Mouse (Mus musculus): ENCODE results near the gene Insr. TPM values are rescaled to one million over a fixed set of nuclear protein-coding genes. Genes with fewer than 3 reads are reported as not detected.

The Insr gene
- polyA plus RNA-seq, 1 experiment from 2014 or later = 53.4 TPM

GRCm38 (mm10) chr8:3279721-3280077 is 282 bp upstream of the Insr start:
- Histone ChIP-seq H3K27ac (ENCODE audit: low read depth, low read length) (no peak overlapping the region; the same call in 1 of the 2 replicates), H3K9me3 (ENCODE audit: control insufficient read depth, low read length) (no peaks in the 10 kb centered on the region)
- 1% methylated on average over 18 of the region's 18 CpGs for WGBS

GRCm38 (mm10) chr8:3278181-3278820 is 1.1 kb downstream of the Insr start:
- Histone ChIP-seq H3K9me3 (ENCODE audit: control insufficient read depth, low read length) (no peaks in the 10 kb centered on the region), H3K9ac (ENCODE audit: low read depth, low read length) (peak overlapping the region; percentile 88)
- ATAC-seq = peak; percentile 3; the same call in 1 of the 2 replicates

More at GRCm38 (mm10) chr8:3279721-3280077, 282 bp upstream of the Insr start:
- Histone ChIP-seq H3K4me2 (ENCODE audit: low read length) (peak overlapping the region; percentile 87), H3K9ac (ENCODE audit: low read depth, low read length) (peak overlapping the region; percentile 88), H3K4me1 (ENCODE audit: control insufficient read depth, insufficient read depth, low read depth, low read length) (peaks cover 22% of the 10 kb centered on the region), H3K36me3 (ENCODE audit: control insufficient read depth, insufficient read depth, low read length) (no peaks in the 10 kb centered on the region), H3K27me3 (replicated peaks; ENCODE audit: control insufficient read depth, insufficient read depth, low read length) (no peaks in the 10 kb centered on the region), H3K4me3 (ENCODE audit: low read length) (peak overlapping the region; percentile 97)
- peak; percentile 58; the same call in 1 of the 2 replicates for ATAC-seq

GRCm38 (mm10) chr8:3277266-3277665 is 2.2 kb downstream of the Insr start:
- H3K4me1 ChIP-seq (ENCODE audit: control insufficient read depth, insufficient read depth, low read depth, low read length) = peaks cover 22% of the 10 kb centered on the region
- no peaks in the 10 kb centered on the region for H3K36me3 ChIP-seq (ENCODE audit: control insufficient read depth, insufficient read depth, low read length)
- no peak overlapping the region for H3K9ac ChIP-seq (ENCODE audit: low read depth, low read length)
- no peak overlapping the region for H3K4me3 ChIP-seq (ENCODE audit: low read length)
- H3K9me3 ChIP-seq (ENCODE audit: control insufficient read depth, low read length) = no peaks in the 10 kb centered on the region
- WGBS = 98% methylated on average over 9 of the region's 9 CpGs
- peak overlapping the region; percentile 87 for H3K4me2 ChIP-seq (ENCODE audit: low read length)
- no peaks in the 10 kb centered on the region for H3K27me3 ChIP-seq (replicated peaks; ENCODE audit: control insufficient read depth, insufficient read depth, low read length)
- no peak overlapping the region for H3K27ac ChIP-seq (ENCODE audit: low read depth, low read length)
- ATAC-seq = no peak

More at GRCm38 (mm10) chr8:3278181-3278820, 1.1 kb downstream of the Insr start:
- 39% methylated on average over 15 of the region's 15 CpGs for WGBS
- Histone ChIP-seq H3K4me1 (ENCODE audit: control insufficient read depth, insufficient read depth, low read depth, low read length) (peaks cover 22% of the 10 kb centered on the region), H3K4me2 (ENCODE audit: low read length) (peak overlapping the region; percentile 87), H3K36me3 (ENCODE audit: control insufficient read depth, insufficient read depth, low read length) (no peaks in the 10 kb centered on the region), H3K27me3 (replicated peaks; ENCODE audit: control insufficient read depth, insufficient read depth, low read length) (no peaks in the 10 kb centered on the region), H3K27ac (ENCODE audit: low read depth, low read length) (no peak overlapping the region), H3K4me3 (ENCODE audit: low read length) (peak overlapping the region; percentile 97)

GRCm38 (mm10) chr8:3276009-3276408 is 3.4 kb downstream of the Insr start:
- H3K9ac ChIP-seq (ENCODE audit: low read depth, low read length) = no peak overlapping the region
- H3K4me1 ChIP-seq (ENCODE audit: control insufficient read depth, insufficient read depth, low read depth, low read length) = peaks cover 22% of the 10 kb centered on the region
- no peaks in the 10 kb centered on the region for H3K27me3 ChIP-seq (replicated peaks; ENCODE audit: control insufficient read depth, insufficient read depth, low read length)
- no peak for ATAC-seq
- H3K9me3 ChIP-seq (ENCODE audit: control insufficient read depth, low read length) = no peaks in the 10 kb centered on the region
- 96% methylated on average over 8 of the region's 8 CpGs for WGBS
- H3K27ac ChIP-seq (ENCODE audit: low read depth, low read length) = no peak overlapping the region
- H3K4me2 ChIP-seq (ENCODE audit: low read length) = no peak overlapping the region
- H3K4me3 ChIP-seq (ENCODE audit: low read length) = no peak overlapping the region
- no peaks in the 10 kb centered on the region for H3K36me3 ChIP-seq (ENCODE audit: control insufficient read depth, insufficient read depth, low read length)

- no peak for ATAC-seq
- Histone ChIP-seq H3K4me3 (ENCODE audit: low read length) (no peak overlapping the region), H3K9ac (ENCODE audit: low read depth, low read length) (no peak overlapping the region), H3K27ac (ENCODE audit: low read depth, low read length) (no peak overlapping the region), H3K4me2 (ENCODE audit: low read length) (no peak overlapping the region), H3K36me3 (ENCODE audit: control insufficient read depth, insufficient read depth, low read length) (no peaks in the 10 kb centered on the region), H3K4me1 (ENCODE audit: control insufficient read depth, insufficient read depth, low read depth, low read length) (peaks cover 20% of the 10 kb centered on the region), H3K9me3 (ENCODE audit: control insufficient read depth, low read length) (no peaks in the 10 kb centered on the region), H3K27me3 (replicated peaks; ENCODE audit: control insufficient read depth, insufficient read depth, low read length) (no peaks in the 10 kb centered on the region)
- 80% methylated on average over 5 of the region's 5 CpGs for WGBS
Measured at GRCm38 (mm10) chr8:3275189-3275588, 4.2 kb downstream of the Insr start.

GRCm38 (mm10) chr8:3273799-3274198 is 5.6 kb downstream of the Insr start:
- peaks cover 17% of the 10 kb centered on the region for H3K4me1 ChIP-seq (ENCODE audit: control insufficient read depth, insufficient read depth, low read depth, low read length)
- H3K36me3 ChIP-seq (ENCODE audit: control insufficient read depth, insufficient read depth, low read length) = no peaks in the 10 kb centered on the region
- no peak for ATAC-seq
- no peak overlapping the region for H3K4me3 ChIP-seq (ENCODE audit: low read length)
- no peak overlapping the region for H3K9ac ChIP-seq (ENCODE audit: low read depth, low read length)
- H3K9me3 ChIP-seq (ENCODE audit: control insufficient read depth, low read length) = no peaks in the 10 kb centered on the region
- H3K4me2 ChIP-seq (ENCODE audit: low read length) = no peak overlapping the region
- no peak overlapping the region for H3K27ac ChIP-seq (ENCODE audit: low read depth, low read length)
- 92% methylated on average over 3 of the region's 3 CpGs for WGBS
- H3K27me3 ChIP-seq (replicated peaks; ENCODE audit: control insufficient read depth, insufficient read depth, low read length) = no peaks in the 10 kb centered on the region

- Histone ChIP-seq H3K4me3 (ENCODE audit: low read length) (no peak overlapping the region), H3K36me3 (ENCODE audit: control insufficient read depth, insufficient read depth, low read length) (peaks cover 4% of the 10 kb centered on the region; the same call in 1 of the 2 replicates), H3K27me3 (replicated peaks; ENCODE audit: control insufficient read depth, insufficient read depth, low read length) (no peaks in the 10 kb centered on the region), H3K9ac (ENCODE audit: low read depth, low read length) (no peak overlapping the region), H3K9me3 (ENCODE audit: control insufficient read depth, low read length) (no peaks in the 10 kb centered on the region), H3K4me2 (ENCODE audit: low read length) (no peak overlapping the region), H3K27ac (ENCODE audit: low read depth, low read length) (no peak overlapping the region), H3K4me1 (ENCODE audit: control insufficient read depth, insufficient read depth, low read depth, low read length) (no peaks in the 10 kb centered on the region)
- no peak for ATAC-seq
- WGBS = 89% methylated on average over 3 of the region's 3 CpGs
Measured at GRCm38 (mm10) chr8:3267449-3267761, 12.0 kb downstream of the Insr start.

- Histone ChIP-seq H3K27me3 (replicated peaks; ENCODE audit: control insufficient read depth, insufficient read depth, low read length) (no peaks in the 10 kb centered on the region), H3K4me3 (ENCODE audit: low read length) (no peak overlapping the region), H3K9me3 (ENCODE audit: control insufficient read depth, low read length) (no peaks in the 10 kb centered on the region), H3K27ac (ENCODE audit: low read depth, low read length) (no peak overlapping the region), H3K9ac (ENCODE audit: low read depth, low read length) (no peak overlapping the region), H3K36me3 (ENCODE audit: control insufficient read depth, insufficient read depth, low read length) (peaks cover 4% of the 10 kb centered on the region; the same call in 1 of the 2 replicates), H3K4me2 (ENCODE audit: low read length) (no peak overlapping the region), H3K4me1 (ENCODE audit: control insufficient read depth, insufficient read depth, low read depth, low read length) (no peaks in the 10 kb centered on the region)
- WGBS = 75% methylated on average over 6 of the region's 6 CpGs
- no peak for ATAC-seq
Measured at GRCm38 (mm10) chr8:3266686-3267448, 12.6 kb downstream of the Insr start.

GRCm38 (mm10) chr8:3265182-3265581 is 14.2 kb downstream of the Insr start:
- no peak overlapping the region for H3K4me3 ChIP-seq (ENCODE audit: low read length)
- H3K27ac ChIP-seq (ENCODE audit: low read depth, low read length) = no peak overlapping the region
- no peak for ATAC-seq
- H3K27me3 ChIP-seq (replicated peaks; ENCODE audit: control insufficient read depth, insufficient read depth, low read length) = no peaks in the 10 kb centered on the region
- H3K36me3 ChIP-seq (ENCODE audit: control insufficient read depth, insufficient read depth, low read length) = peaks cover 4% of the 10 kb centered on the region; the same call in 1 of the 2 replicates
- no peak overlapping the region for H3K4me2 ChIP-seq (ENCODE audit: low read length)
- WGBS = 78% methylated on average over 3 of the region's 3 CpGs
- no peaks in the 10 kb centered on the region; the same call in 1 of the 2 replicates for H3K4me1 ChIP-seq (ENCODE audit: control insufficient read depth, insufficient read depth, low read depth, low read length)
- H3K9me3 ChIP-seq (ENCODE audit: control insufficient read depth, low read length) = no peaks in the 10 kb centered on the region
- H3K9ac ChIP-seq (ENCODE audit: low read depth, low read length) = no peak overlapping the region
